Mouse (Mus musculus) myocyte (in vitro differentiated cells): ENCODE measurements around the gene Ybx2. TPM values are rescaled to one million over a fixed set of nuclear protein-coding genes. Genes with fewer than 3 reads are reported as not detected.
A peak's percentile ranks its signal among the peaks of the same experiment; 100 is the strongest.

ENCODE experiments used
- H3K27me3 ChIP-seq: one replicate; pipeline ENCODE4 v1.6.1; 2011; ENCODE audit not compliant: control insufficient read depth, insufficient read depth, insufficient read length
- H3K36me3 ChIP-seq: one replicate; pipeline ENCODE4 v1.6.1; 2011; ENCODE audit not compliant: control insufficient read depth, insufficient read depth
- H3K4me2 ChIP-seq: one replicate; pipeline ENCODE4 v1.6.1; 2011; ENCODE audit warnings: low read depth, control low read depth
- H3K4me3 ChIP-seq: one replicate; pipeline ENCODE4 v1.5.1; 2011; ENCODE audit warnings: mild to moderate bottlenecking, control low read depth, moderate library complexity
- H3K79me2 ChIP-seq: one replicate; pipeline ENCODE4 v1.6.1; 2011; ENCODE audit not compliant: control insufficient read depth, insufficient read depth
- H3ac ChIP-seq: one replicate; pipeline ENCODE4 v1.6.1; 2011; ENCODE audit not compliant: control insufficient read depth, insufficient read length
- CEBPB ChIP-seq: IDR thresholded peaks from 2 replicates; pipeline ENCODE4 v1.6.1; 2011; ENCODE audit warnings: mild to moderate bottlenecking, moderate library complexity; ENCODE audit not compliant: poor library complexity, insufficient read depth, severe bottlenecking
- E2F4 ChIP-seq: IDR thresholded peaks from one replicate; pipeline ENCODE4 v1.6.1; 2011; ENCODE audit warnings: mild to moderate bottlenecking, control low read depth, moderate library complexity; ENCODE audit not compliant: insufficient read depth
- MAX ChIP-seq: IDR thresholded peaks from one replicate; pipeline ENCODE4 v1.6.1; 2011; ENCODE audit warnings: low read depth, mild to moderate bottlenecking, control low read depth
- MYOD1 ChIP-seq, 3 experiments: IDR thresholded peaks; one replicate each; pipeline ENCODE4 v1.6.1; 2011; ENCODE audit warnings: control low read depth in 2 of 3, low read depth in 2 of 3, mild to moderate bottlenecking in 2 of 3, moderate library complexity in 1 of 3; ENCODE audit not compliant: insufficient read length in 2 of 3, control insufficient read depth in 1 of 3
- MYOG ChIP-seq, 3 experiments: IDR thresholded peaks; one replicate each; pipeline ENCODE4 v1.6.1; 2011; ENCODE audit warnings: control low read depth in 2 of 3, low read depth in 2 of 3, mild to moderate bottlenecking in 2 of 3; ENCODE audit not compliant: insufficient read length in 2 of 3, control insufficient read depth in 1 of 3, insufficient read depth in 1 of 3
- POLR2A ChIP-seq: IDR thresholded peaks from one replicate; pipeline ENCODE4 v1.6.1; 2011; ENCODE audit warnings: low read depth, mild to moderate bottlenecking, control low read depth, moderate library complexity; ENCODE audit not compliant: insufficient read length
- POLR2AphosphoS2 ChIP-seq: IDR thresholded peaks from one replicate; pipeline ENCODE4 v1.6.1; 2011; ENCODE audit warnings: low read depth, control low read depth; ENCODE audit not compliant: insufficient read length
- REST ChIP-seq: IDR thresholded peaks from one replicate; pipeline ENCODE4 v1.6.1; 2011; ENCODE audit warnings: mild to moderate bottlenecking, control low read depth, moderate library complexity; ENCODE audit not compliant: insufficient read depth, insufficient read length
- SRF ChIP-seq: IDR thresholded peaks from one replicate; pipeline ENCODE4 v1.6.1; 2011; ENCODE audit warnings: low read depth; ENCODE audit not compliant: control insufficient read depth, insufficient read length
- TCF12 ChIP-seq: IDR thresholded peaks from one replicate; pipeline ENCODE4 v1.6.1; 2011; ENCODE audit warnings: mild to moderate bottlenecking, control low read depth; ENCODE audit not compliant: poor library complexity, insufficient read depth, severe bottlenecking
- TCF3 ChIP-seq: IDR thresholded peaks from one replicate; pipeline ENCODE4 v1.6.1; 2011; ENCODE audit warnings: low read depth, control low read depth; ENCODE audit not compliant: insufficient read length
- USF1 ChIP-seq: IDR thresholded peaks from one replicate; pipeline ENCODE4 v1.6.1; 2011; ENCODE audit warnings: low read depth, mild to moderate bottlenecking, control low read depth, moderate library complexity
- polyA plus RNA-seq: library from polyadenylated mRNA; unstranded; fragments of >200 nt; fragmentation: generic; extraction: Trizol; gene quantifications from one replicate; pipeline ENCODE4 v1.2.1, GENCODE M21; 2012; ENCODE audit warnings: missing spikeins

The Ybx2 gene
- polyA plus RNA-seq, 1 experiment, result 0.12 TPM

GRCm38 (mm10) chr11:69899870-69900269, 35.7 kb upstream of the Ybx2 start:
- H3K4me3 ChIP-seq, result peak overlapping the region; percentile 85
- peaks cover 5% of the 10 kb centered on the region for H3K36me3 ChIP-seq
- peak overlapping the region; percentile 89 for H3K4me2 ChIP-seq
- TF ChIP-seq POLR2A, result no peak
- no peak for TF ChIP-seq E2F4
- TF ChIP-seq MYOD1 (IDR thresholded peaks at IDR 0.05; ENCODE audit: control insufficient read depth in 1 of 3, insufficient read length in 2 of 3, low read depth in 2 of 3), result no peak
- no peak for TF ChIP-seq SRF
- TF ChIP-seq TCF12, result no peak
- TF ChIP-seq REST, result no peak
- no peak for TF ChIP-seq POLR2AphosphoS2
- no peak for TF ChIP-seq USF1
- no peak for TF ChIP-seq MAX
- no peak for TF ChIP-seq CEBPB
- peak overlapping the region; percentile 51 for H3ac ChIP-seq
- no peaks in the 10 kb centered on the region for H3K79me2 ChIP-seq
- H3K27me3 ChIP-seq, result no peaks in the 10 kb centered on the region

- TF ChIP-seq USF1, result no peak
- peak; percentile 58 for TF ChIP-seq E2F4
- TF ChIP-seq MYOD1 (IDR thresholded peaks at IDR 0.05; ENCODE audit: control insufficient read depth in 1 of 3, insufficient read length in 2 of 3, low read depth in 2 of 3), result no peak
- peak; percentile 66; the same call in 1 of the 2 replicates for TF ChIP-seq CEBPB
- no peak for TF ChIP-seq TCF3
- peak; percentile 69 for TF ChIP-seq POLR2A
- peak; percentile 93 for TF ChIP-seq POLR2AphosphoS2
- peak within 1 kb of the TSS; percentile 89 for H3K4me2 ChIP-seq
- no peaks in the 10 kb centered on the region for H3K27me3 ChIP-seq
- H3K4me3 ChIP-seq, result peak within 1 kb of the TSS; percentile 85
- H3K36me3 ChIP-seq, result peaks cover 11% of the 10 kb centered on the region
- H3K79me2 ChIP-seq, result no peaks in the 10 kb centered on the region
- H3ac ChIP-seq, result peak within 1 kb of the TSS; percentile 51
These were observed 34.9 kb upstream of the Ybx2 start, which contains the start of the genes 2810408A11Rik and Neurl4 for GRCm38 (mm10) chr11:69900471-69901405. Gene 2810408A11Rik (minus strand): TSS chr11:69900987. Gene Neurl4 (plus strand): TSS chr11:69901072.

GRCm38 (mm10) chr11:69901406-69901846, 34.2 kb upstream of the Ybx2 start:
- Histone ChIP-seq H3K36me3 (peaks cover 17% of the 10 kb centered on the region), H3K79me2 (no peaks in the 10 kb centered on the region), H3K27me3 (no peaks in the 10 kb centered on the region), H3K4me2 (peak overlapping the region; percentile 89), H3K4me3 (peak overlapping the region; percentile 85), H3ac (peak overlapping the region; percentile 51)
- TF ChIP-seq MYOD1 (IDR thresholded peaks at IDR 0.05; ENCODE audit: control insufficient read depth in 1 of 3, insufficient read length in 2 of 3, low read depth in 2 of 3) (no peak), E2F4 (peak; percentile 16), MAX (no peak), TCF3 (no peak), REST (no peak), SRF (no peak), POLR2AphosphoS2 (peak; percentile 94), CEBPB (no peak), POLR2A (peak; percentile 59), MYOG (IDR thresholded peaks at IDR 0.05; ENCODE audit: control insufficient read depth in 1 of 3, insufficient read depth in 1 of 3, insufficient read length in 2 of 3, low read depth in 2 of 3) (peak in 1 of 3 experiments; percentile 26)

- Histone ChIP-seq H3K4me2 (peak overlapping the region; percentile 83), H3K4me3 (peak overlapping the region; percentile 85), H3K36me3 (peaks cover 20% of the 10 kb centered on the region), H3K27me3 (no peaks in the 10 kb centered on the region), H3K79me2 (no peaks in the 10 kb centered on the region), H3ac (peak overlapping the region; percentile 51)
- TF ChIP-seq POLR2A (no peak), MAX (no peak), MYOG (IDR thresholded peaks at IDR 0.05; ENCODE audit: control insufficient read depth in 1 of 3, insufficient read depth in 1 of 3, insufficient read length in 2 of 3, low read depth in 2 of 3) (peak in 1 of 3 experiments; percentile 14), E2F4 (no peak), TCF12 (no peak), MYOD1 (IDR thresholded peaks at IDR 0.05; ENCODE audit: control insufficient read depth in 1 of 3, insufficient read length in 2 of 3, low read depth in 2 of 3) (no peak), SRF (no peak), TCF3 (no peak)
These were observed 33.6 kb upstream of the Ybx2 start for GRCm38 (mm10) chr11:69901993-69902392.

DNA sequence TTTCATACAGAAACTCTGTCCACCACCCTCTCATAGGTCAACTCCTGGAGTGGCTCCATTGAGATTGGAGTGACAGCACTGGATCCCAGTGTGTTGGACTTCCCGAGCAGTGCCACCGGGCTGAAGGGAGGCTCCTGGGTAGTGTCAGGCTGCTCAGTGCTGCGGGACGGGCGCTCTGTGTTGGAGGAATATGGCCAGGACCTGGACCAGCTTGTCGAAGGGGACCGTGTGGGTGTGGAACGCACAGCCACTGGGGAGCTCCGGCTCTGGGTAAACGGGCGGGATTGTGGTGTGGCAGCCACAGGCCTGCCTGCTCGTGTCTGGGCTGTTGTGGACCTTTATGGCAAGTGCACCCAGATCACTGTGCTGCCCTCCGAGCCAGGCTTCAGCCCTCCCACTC, 32.6 kb upstream of the Ybx2 start:
- no peak for TF ChIP-seq POLR2AphosphoS2
- TF ChIP-seq USF1, result no peak
- no peak for TF ChIP-seq E2F4
- no peak for TF ChIP-seq CEBPB
- no peak for TF ChIP-seq MYOG (IDR thresholded peaks at IDR 0.05; ENCODE audit: control insufficient read depth in 1 of 3, insufficient read depth in 1 of 3, insufficient read length in 2 of 3, low read depth in 2 of 3)
- no peaks in the 10 kb centered on the region for H3K27me3 ChIP-seq
- peak overlapping the region; percentile 83 for H3K4me2 ChIP-seq
- peaks cover 30% of the 10 kb centered on the region for H3K36me3 ChIP-seq
- H3K79me2 ChIP-seq, result no peaks in the 10 kb centered on the region
- H3ac ChIP-seq, result no peak overlapping the region
- peak overlapping the region; percentile 85 for H3K4me3 ChIP-seq
